Mouse (Mus musculus) cortical plate, adult 2 months (tissue): ENCODE data around the gene Arhgap24.

ENCODE experiments used
- CTCF ChIP-seq: fragments of 200-500 bp; IDR thresholded peaks from 2 replicates; pipeline ENCODE4 v1.5.1; 2011; ENCODE audit warnings: mild to moderate bottlenecking, control low read depth, low read length; ENCODE audit not compliant: insufficient read depth; ENCODE audit errors: extremely low read depth
- POLR2A ChIP-seq: fragments of 200-500 bp; IDR thresholded peaks from 2 replicates; pipeline ENCODE4 v1.6.1; 2011; ENCODE audit warnings: mild to moderate bottlenecking, low read length, control low read depth; ENCODE audit not compliant: insufficient read depth; ENCODE audit errors: extremely low read depth

GRCm38 (mm10) chr5:102494827-102495226, 13.6 kb downstream of the Arhgap24 start:
- TF ChIP-seq CTCF (no peak), POLR2A (no peak)
